Mouse (Mus musculus) forebrain, embryonic 12.5 days (tissue): ENCODE measurements around the gene Tead1. TPM values are rescaled to one million over a fixed set of nuclear protein-coding genes. Genes with fewer than 3 reads are reported as not detected.
A peak's percentile ranks its signal among the peaks of the same experiment; 100 is the strongest.

Experiments
- ATAC-seq: fragments of 200-750 bp; cut with Nextera tagmentation; 2 replicates; pipeline ENCODE4 v1.8.0; 2017; ENCODE audit warnings: moderate TSS enrichment; ENCODE audit not compliant: low FRiP score
- H3K27ac ChIP-seq: fragments of 300-500 bp; sonication (generic); 2 replicates; pipeline ENCODE4 v1.5.1; 2016; ENCODE audit warnings: mild to moderate bottlenecking
- H3K27me3 ChIP-seq: fragments of 300-500 bp; sonication (generic); 2 replicates; pipeline ENCODE4 v1.6.1; 2016; ENCODE audit warnings: mild to moderate bottlenecking
- H3K36me3 ChIP-seq: fragments of 300-500 bp; sonication (generic); replicated peaks from 2 replicates; pipeline ENCODE4 v1.6.1; 2016; ENCODE audit warnings: mild to moderate bottlenecking
- H3K4me1 ChIP-seq: fragments of 300-500 bp; sonication (generic); 2 replicates; pipeline ENCODE4 v1.6.1; 2016
- H3K4me2 ChIP-seq: fragments of 300-500 bp; sonication (generic); 2 replicates; pipeline ENCODE4 v1.6.1; 2016; ENCODE audit warnings: mild to moderate bottlenecking, moderate library complexity
- H3K4me3 ChIP-seq: fragments of 300-500 bp; sonication (generic); replicated peaks from 2 replicates; pipeline ENCODE4 v1.5.1; 2016; ENCODE audit warnings: mild to moderate bottlenecking
- H3K9ac ChIP-seq: fragments of 300-500 bp; sonication (generic); 2 replicates; pipeline ENCODE4 v1.6.1; 2016; ENCODE audit warnings: mild to moderate bottlenecking
- H3K9me3 ChIP-seq: fragments of 300-500 bp; sonication (generic); 2 replicates; pipeline ENCODE4 v1.6.1; 2016
- WGBS: fragments of 180-500 bp; shearing (Covaris S2); methylation state at CpG from one replicate; pipeline ENCODE4 v1.1.7; 2016; 5-methylcytosine and 5-hydroxymethylcytosine counted together
- polyA plus RNA-seq: library from polyadenylated mRNA; unstranded; fragments of >200 nt; fragmentation: Nextera tagmentation; extraction: Ambion mirVana; gene quantifications from 2 replicates; pipeline ENCODE4 v1.2.1, GENCODE M21; 2016

The Tead1 gene
- polyA plus RNA-seq, 1 experiment from 2014 or later = 28.3 TPM

DNA sequence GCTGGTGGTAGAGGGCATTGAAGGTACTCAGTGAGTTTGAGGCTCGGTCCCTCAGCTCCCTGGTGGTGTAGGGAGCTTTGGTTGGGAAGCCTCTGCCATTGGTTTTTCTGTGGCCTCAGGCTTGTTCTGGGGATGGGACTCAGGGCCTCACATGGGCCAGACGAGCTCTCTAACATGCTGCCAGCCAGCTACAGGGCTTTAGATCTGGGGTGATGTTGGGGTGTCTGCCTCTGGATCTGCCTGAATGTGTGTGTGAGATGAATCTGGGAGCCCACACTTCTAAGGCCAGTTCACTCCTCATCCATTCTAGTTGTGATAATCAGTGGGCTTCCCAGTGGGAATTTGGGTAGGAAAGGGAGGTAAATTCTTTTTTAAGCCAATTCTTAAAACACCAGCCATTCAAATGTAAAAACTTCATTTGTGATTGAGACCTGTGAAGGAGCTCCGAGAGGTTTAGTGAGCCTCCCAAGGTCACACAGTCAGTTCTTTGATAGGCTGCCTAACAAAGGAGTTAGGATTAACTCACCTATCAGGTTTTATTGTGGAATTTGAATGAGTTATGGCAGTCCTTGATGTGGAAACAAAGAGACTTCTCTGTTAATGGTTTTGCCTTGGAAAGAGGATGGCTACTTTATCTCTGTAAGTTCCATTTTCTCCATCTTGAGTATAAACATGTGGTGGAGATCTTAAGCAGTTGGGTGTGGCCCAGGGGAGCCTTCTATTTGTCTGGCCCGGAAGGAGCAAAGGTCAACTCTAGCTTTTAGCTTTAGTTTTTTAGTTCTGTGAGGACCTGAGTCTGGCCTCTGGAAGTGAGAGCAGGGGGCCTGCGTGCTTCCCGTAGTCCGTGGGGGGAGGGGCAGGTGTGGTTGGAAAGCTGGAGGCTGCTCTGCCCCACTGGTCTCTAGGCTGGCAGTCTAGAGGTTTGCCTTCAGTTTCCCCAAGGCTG is 12.0 kb downstream of the Tead1 start:
- Histone ChIP-seq H3K27me3 (no peaks in the 10 kb centered on the region), H3K4me1 (peaks cover 81% of the 10 kb centered on the region), H3K9me3 (no peaks in the 10 kb centered on the region), H3K36me3 (no peaks in the 10 kb centered on the region), H3K27ac (no peak overlapping the region), H3K9ac (no peak overlapping the region), H3K4me3 (no peak overlapping the region), H3K4me2 (no peak overlapping the region)
- 19% methylated on average over 7 of the region's 7 CpGs for WGBS
- ATAC-seq = no peak

GRCm38 (mm10) chr7:112693566-112693965 is 14.4 kb downstream of the Tead1 start:
- no peak overlapping the region for H3K4me3 ChIP-seq
- 69% methylated on average over 10 of the region's 10 CpGs for WGBS
- H3K9ac ChIP-seq = no peak overlapping the region
- H3K36me3 ChIP-seq = no peaks in the 10 kb centered on the region
- peaks cover 85% of the 10 kb centered on the region for H3K4me1 ChIP-seq
- no peak overlapping the region for H3K27ac ChIP-seq
- ATAC-seq = no peak
- no peaks in the 10 kb centered on the region for H3K9me3 ChIP-seq
- H3K27me3 ChIP-seq = no peaks in the 10 kb centered on the region
- no peak overlapping the region for H3K4me2 ChIP-seq

- Histone ChIP-seq H3K27ac (0 out of 2 replicates have a peak overlapping the region, but pooled peaks have one; percentile 68), H3K36me3 (no peaks in the 10 kb centered on the region), H3K9ac (no peak overlapping the region), H3K4me3 (no peak overlapping the region), H3K4me1 (peaks cover 81% of the 10 kb centered on the region), H3K9me3 (no peaks in the 10 kb centered on the region), H3K27me3 (no peaks in the 10 kb centered on the region), H3K4me2 (no peak overlapping the region)
- no peak for ATAC-seq
- 57% methylated on average over 4 of the region's 4 CpGs for WGBS
Measured at GRCm38 (mm10) chr7:112696777-112697161, 17.7 kb downstream of the Tead1 start.

DNA sequence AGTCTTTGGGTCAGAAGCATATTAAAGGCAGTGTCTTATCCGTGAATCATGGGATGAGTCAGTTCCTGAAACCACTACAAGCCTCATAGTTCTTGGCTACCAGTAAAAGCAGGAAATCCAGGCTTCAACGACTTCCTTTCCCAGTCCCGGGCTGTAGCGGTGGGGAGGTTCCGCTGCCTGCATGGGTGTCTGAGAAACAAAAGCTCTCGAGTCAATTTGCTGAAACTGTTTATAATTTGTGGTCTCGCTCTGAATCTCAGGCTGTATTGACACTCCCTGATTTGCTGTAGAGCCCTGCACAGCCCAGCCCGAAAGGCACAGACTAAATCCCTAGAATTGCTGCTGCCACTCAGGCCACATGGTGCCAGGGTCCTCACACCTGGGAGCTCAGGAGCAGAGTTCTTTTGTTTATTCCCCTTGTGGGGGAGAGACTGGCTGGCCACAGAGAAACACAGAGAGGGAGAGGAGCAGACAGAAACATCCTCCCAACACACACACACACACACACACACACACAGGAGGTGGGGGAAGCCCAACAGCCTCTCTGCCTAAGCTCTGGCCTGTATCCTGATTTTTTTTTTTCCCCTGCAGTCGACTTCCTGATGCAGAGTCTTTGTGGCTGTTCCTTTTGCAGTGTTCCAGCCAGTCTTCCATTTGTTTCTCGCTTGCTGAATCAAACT is 18.2 kb downstream of the Tead1 start:
- peak overlapping the region; percentile 24 for H3K4me2 ChIP-seq
- peak overlapping the region; percentile 48 for H3K9ac ChIP-seq
- peak; percentile 58; the same call in 1 of the 2 replicates for ATAC-seq
- 4% methylated on average over 10 of the region's 10 CpGs for WGBS
- peaks cover 76% of the 10 kb centered on the region for H3K4me1 ChIP-seq
- H3K27ac ChIP-seq = peak overlapping the region; percentile 68
- no peaks in the 10 kb centered on the region for H3K36me3 ChIP-seq
- no peaks in the 10 kb centered on the region for H3K27me3 ChIP-seq
- no peaks in the 10 kb centered on the region for H3K9me3 ChIP-seq
- H3K4me3 ChIP-seq = no peak overlapping the region

DNA sequence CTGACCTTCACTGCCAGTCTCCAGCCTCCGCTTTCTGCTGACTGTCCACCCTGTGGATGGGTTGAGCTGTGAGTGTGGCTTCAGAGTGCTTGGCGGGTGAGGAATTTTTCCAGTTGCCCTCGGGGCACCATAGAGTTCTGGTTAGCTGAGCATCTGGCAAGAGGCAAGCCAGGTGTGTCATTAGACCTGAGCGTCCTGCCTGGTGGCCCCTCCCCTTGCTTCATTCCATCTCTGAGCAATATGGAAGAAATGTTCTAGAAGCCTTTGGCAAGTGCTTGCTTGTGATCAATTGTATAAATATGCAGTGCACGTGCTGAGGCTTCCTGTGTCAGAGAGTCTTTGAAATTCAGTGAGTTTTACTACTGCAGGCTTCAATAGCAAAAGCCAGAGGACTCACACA is 21.0 kb downstream of the Tead1 start:
- Histone ChIP-seq H3K4me2 (no peak overlapping the region), H3K9me3 (no peaks in the 10 kb centered on the region), H3K36me3 (no peaks in the 10 kb centered on the region), H3K4me3 (no peak overlapping the region), H3K9ac (no peak overlapping the region), H3K27ac (no peak overlapping the region), H3K4me1 (peaks cover 57% of the 10 kb centered on the region), H3K27me3 (no peaks in the 10 kb centered on the region)
- 69% methylated on average over 5 of the region's 5 CpGs for WGBS
- ATAC-seq = no peak

GRCm38 (mm10) chr7:112703341-112703740 is 24.2 kb downstream of the Tead1 start:
- WGBS = 85% methylated on average over 4 of the region's 4 CpGs
- H3K4me3 ChIP-seq = no peak overlapping the region
- H3K4me1 ChIP-seq = peaks cover 34% of the 10 kb centered on the region
- no peak overlapping the region for H3K4me2 ChIP-seq
- ATAC-seq = no peak
- H3K9ac ChIP-seq = no peak overlapping the region
- no peak overlapping the region for H3K27ac ChIP-seq
- no peaks in the 10 kb centered on the region for H3K27me3 ChIP-seq
- H3K9me3 ChIP-seq = no peaks in the 10 kb centered on the region
- no peaks in the 10 kb centered on the region for H3K36me3 ChIP-seq

DNA sequence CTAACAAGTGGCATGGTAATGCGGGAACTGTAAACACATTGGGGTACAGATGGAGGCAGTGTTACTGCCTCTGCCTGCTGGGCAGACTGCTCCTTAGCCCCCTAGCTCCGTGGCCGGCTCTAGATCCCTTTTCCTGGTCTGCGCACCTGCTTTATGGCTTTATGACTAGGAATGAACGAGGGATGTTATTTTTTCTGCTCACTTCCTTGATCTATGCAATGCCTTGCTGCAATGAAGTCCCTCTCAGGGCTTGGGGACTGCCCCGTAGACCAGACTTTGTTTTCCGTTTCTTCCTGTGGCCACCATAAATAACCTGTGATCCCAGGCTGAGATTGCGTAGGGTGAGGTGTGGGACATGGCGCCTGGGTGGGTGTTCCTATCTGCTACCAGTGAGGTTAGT is 26.8 kb downstream of the Tead1 start:
- H3K9me3 ChIP-seq = no peaks in the 10 kb centered on the region
- no peak overlapping the region for H3K4me2 ChIP-seq
- ATAC-seq = no peak
- H3K9ac ChIP-seq = no peak overlapping the region
- H3K27ac ChIP-seq = no peak overlapping the region
- H3K4me3 ChIP-seq = no peak overlapping the region
- 91% methylated on average over 9 of the region's 9 CpGs for WGBS
- H3K36me3 ChIP-seq = no peaks in the 10 kb centered on the region
- H3K27me3 ChIP-seq = no peaks in the 10 kb centered on the region
- peaks cover 15% of the 10 kb centered on the region for H3K4me1 ChIP-seq

DNA sequence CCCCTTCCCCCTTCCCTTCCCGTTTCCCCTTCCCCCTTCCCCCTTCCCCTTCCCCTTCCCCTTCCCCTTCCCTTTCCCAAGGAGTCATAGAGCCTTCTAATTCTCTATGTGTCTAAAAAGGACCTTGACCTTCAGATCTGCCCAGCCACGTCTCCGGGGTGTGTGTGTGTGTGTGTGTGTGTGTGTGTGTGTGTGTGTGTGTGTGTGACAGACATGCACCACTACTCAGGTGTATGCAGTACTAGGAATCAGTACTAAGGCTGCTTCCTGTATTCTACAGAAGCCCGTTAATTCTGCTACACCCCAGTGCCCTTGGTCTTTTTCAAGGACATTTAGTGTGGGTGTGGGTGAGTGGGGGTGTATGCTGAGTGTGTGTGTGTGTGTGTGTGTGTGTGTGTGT is 27.6 kb downstream of the Tead1 start:
- H3K27ac ChIP-seq = no peak overlapping the region
- no peaks in the 10 kb centered on the region for H3K36me3 ChIP-seq
- H3K4me3 ChIP-seq = no peak overlapping the region
- no peaks in the 10 kb centered on the region for H3K9me3 ChIP-seq
- H3K27me3 ChIP-seq = no peaks in the 10 kb centered on the region
- no peak overlapping the region for H3K4me2 ChIP-seq
- H3K4me1 ChIP-seq = peaks cover 12% of the 10 kb centered on the region; the same call in 1 of the 2 replicates
- WGBS = 88% methylated on average over 3 of the region's 4 CpGs
- ATAC-seq = no peak
- no peak overlapping the region for H3K9ac ChIP-seq

- Histone ChIP-seq H3K4me2 (no peak overlapping the region), H3K9me3 (no peaks in the 10 kb centered on the region), H3K9ac (no peak overlapping the region), H3K27ac (no peak overlapping the region), H3K36me3 (no peaks in the 10 kb centered on the region), H3K27me3 (no peaks in the 10 kb centered on the region), H3K4me3 (no peak overlapping the region), H3K4me1 (peaks cover 24% of the 10 kb centered on the region)
- WGBS = 89% methylated on average over 7 of the region's 7 CpGs
- ATAC-seq = no peak
Measured at GRCm38 (mm10) chr7:112710409-112711107, 31.4 kb downstream of the Tead1 start.

DNA sequence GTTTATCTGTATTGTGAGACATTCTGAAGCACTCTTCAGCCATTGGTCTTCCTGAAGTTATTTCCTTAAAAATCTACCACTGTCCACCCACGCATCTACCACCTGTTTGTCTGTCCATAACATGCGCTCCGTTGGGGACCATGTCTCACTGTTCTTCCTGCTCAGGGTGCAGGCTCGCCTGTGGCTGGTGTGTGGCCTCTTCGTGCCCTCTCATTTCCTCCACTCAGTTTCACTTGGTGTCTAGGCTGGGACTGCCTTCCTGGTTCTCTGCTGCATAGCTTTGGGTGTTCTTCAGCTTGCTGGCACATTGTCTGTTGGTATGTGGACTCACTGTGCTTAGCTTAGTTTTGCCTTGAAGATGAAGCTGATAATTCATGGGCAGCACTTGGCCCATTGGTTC is 32.9 kb downstream of the Tead1 start:
- H3K27ac ChIP-seq = no peak overlapping the region
- no peak for ATAC-seq
- no peak overlapping the region for H3K4me2 ChIP-seq
- H3K9me3 ChIP-seq = no peaks in the 10 kb centered on the region
- no peak overlapping the region for H3K9ac ChIP-seq
- H3K4me1 ChIP-seq = peaks cover 27% of the 10 kb centered on the region
- 90% methylated on average over 5 of the region's 5 CpGs for WGBS
- no peak overlapping the region for H3K4me3 ChIP-seq
- no peaks in the 10 kb centered on the region for H3K36me3 ChIP-seq
- no peaks in the 10 kb centered on the region for H3K27me3 ChIP-seq

DNA sequence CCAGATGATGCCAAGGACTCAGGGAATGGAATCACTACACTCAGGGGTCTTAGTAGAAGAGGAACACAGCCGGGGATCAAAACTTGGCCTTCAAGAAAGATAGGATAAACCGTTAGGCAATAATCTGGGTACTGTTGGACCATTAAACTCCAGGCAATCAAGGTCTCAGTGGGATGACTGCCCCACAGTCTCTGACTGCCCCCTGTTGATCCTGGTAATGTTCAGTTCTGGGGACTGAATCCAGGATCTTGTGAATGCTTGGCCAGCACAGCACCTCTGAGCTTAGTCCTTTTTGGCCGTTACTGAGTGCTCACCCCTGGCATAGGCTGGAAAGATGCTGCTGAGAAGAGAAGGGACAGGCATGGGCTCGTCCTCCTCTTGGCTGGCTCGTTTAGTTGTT is 34.4 kb downstream of the Tead1 start:
- Histone ChIP-seq H3K4me2 (no peak overlapping the region), H3K4me1 (peaks cover 37% of the 10 kb centered on the region), H3K9ac (no peak overlapping the region), H3K27me3 (no peaks in the 10 kb centered on the region), H3K9me3 (no peaks in the 10 kb centered on the region), H3K4me3 (no peak overlapping the region), H3K36me3 (no peaks in the 10 kb centered on the region), H3K27ac (no peak overlapping the region)
- 64% methylated on average over 5 of the region's 5 CpGs for WGBS
- no peak for ATAC-seq

GRCm38 (mm10) chr7:112714783-112715182 is 35.7 kb downstream of the Tead1 start:
- no peaks in the 10 kb centered on the region for H3K27me3 ChIP-seq
- H3K27ac ChIP-seq = 0 out of 2 replicates have a peak overlapping the region, but pooled peaks have one; percentile 13
- H3K4me3 ChIP-seq = no peak overlapping the region
- ATAC-seq = no peak
- H3K9ac ChIP-seq = no peak overlapping the region
- no peak overlapping the region for H3K4me2 ChIP-seq
- WGBS = 81% methylated on average over 6 of the region's 6 CpGs
- H3K36me3 ChIP-seq = no peaks in the 10 kb centered on the region
- H3K4me1 ChIP-seq = peaks cover 42% of the 10 kb centered on the region
- H3K9me3 ChIP-seq = no peaks in the 10 kb centered on the region
